In genomic region chr8:71907798-71908257, GRCm38 (mm10) we compare ENCODE assay signal across 8 mouse cellular contexts. TPM values are rescaled to one million over a fixed set of nuclear protein-coding genes. Genes with fewer than 3 reads are reported as not detected.
DNase-seq lines count a peak whose midpoint lies in the region; ATAC-seq and TF ChIP-seq lines count a peak whose summit lies in the region.

No protein-coding gene starts in this region.

- H3K27ac ChIP-seq in kidney, embryonic 15.5 days, result peak overlapping the region; percentile 98
- H3K27ac ChIP-seq in MEL (ENCODE audit: control insufficient read depth, low read depth, low read length), result peak overlapping the region; percentile 99
- H3K27ac ChIP-seq in forebrain, postnatal 0 days (ENCODE audit: low read depth, low read length), result peak overlapping the region; percentile 98

- no peak for TF ChIP-seq RAD21 in MEL (IDR thresholded peaks at IDR 0.05; ENCODE audit: low read depth, low read length)

- peak overlapping the region; percentile 73 for H3K4me3 ChIP-seq in kidney, embryonic 15.5 days (replicated peaks)
- H3K4me3 ChIP-seq in MEL (ENCODE audit: control insufficient read depth in 1 of 2, insufficient read depth in 1 of 2, low read depth in 2 of 2, low read length in 2 of 2), result peak overlapping the region; percentile 71 to 85
- peak overlapping the region; percentile 72 for H3K4me3 ChIP-seq in forebrain, postnatal 0 days (ENCODE audit: low read depth, low read length)

- H3K36me3 ChIP-seq in kidney, embryonic 15.5 days, result no peaks in the 10 kb centered on the region
- peaks cover 0 to 26% of the 10 kb centered on the region in 2 experiments; a peak in 3 of 4 replicates for H3K36me3 ChIP-seq in MEL (ENCODE audit: control insufficient read depth in 1 of 2, insufficient read depth in 2 of 2, low read length in 2 of 2)
- no peaks in the 10 kb centered on the region for H3K36me3 ChIP-seq in forebrain, postnatal 0 days (ENCODE audit: insufficient read depth)

- no peaks in the 10 kb centered on the region for H3K4me1 ChIP-seq in kidney, embryonic 15.5 days
- peaks cover 6 to 13% of the 10 kb centered on the region in 2 experiments for H3K4me1 ChIP-seq in MEL (ENCODE audit: control insufficient read depth in 1 of 2, insufficient read depth in 2 of 2, low read length in 2 of 2)
- H3K4me1 ChIP-seq in forebrain, postnatal 0 days (ENCODE audit: insufficient read depth), result no peaks in the 10 kb centered on the region

- ATAC-seq in kidney, embryonic 15.5 days (replicated peaks; ENCODE audit: low FRiP score), result no peak
- no peak for ATAC-seq in forebrain, postnatal 0 days
- ATAC-seq in megakaryocyte-erythroid progenitor cell, adult 5-6 weeks (replicated peaks; ENCODE audit: low FRiP score, low TSS enrichment, poor library complexity, severe bottlenecking), result peak; percentile 5; the same call in 1 of the 2 replicates
- no peak for ATAC-seq in inflammation-experienced regulatory T-cells, adult 6 months

- H3K79me2 ChIP-seq in MEL (ENCODE audit: control insufficient read depth, insufficient read depth, low read length, poor library complexity), result peaks cover 29% of the 10 kb centered on the region

- 92% methylated on average over 5 of the region's 5 CpGs for WGBS in kidney, embryonic 15.5 days
- 93% methylated on average over 5 of the region's 5 CpGs for WGBS in forebrain, postnatal 0 days

- peak; percentile 91 to 96 for TF ChIP-seq EP300 in MEL (IDR thresholded peaks at IDR 0.05; ENCODE audit: low read depth in 1 of 2, low read length in 2 of 2)

- TF ChIP-seq CTCF in MEL (IDR thresholded peaks at IDR 0.05 in 2 of 3, conservative IDR thresholded peaks at IDR 0.05 in 1 of 3; ENCODE audit: control insufficient read depth in 1 of 3, insufficient read depth in 1 of 3, low read depth in 2 of 3, low read length in 3 of 3, poor library complexity in 1 of 3, severe bottlenecking in 1 of 3), result no peak
- TF ChIP-seq CTCF in forebrain, postnatal 0 days (IDR thresholded peaks at IDR 0.05; ENCODE audit: low read depth), result no peak

- no peak overlapping the region for H3K9ac ChIP-seq in kidney, embryonic 15.5 days
- H3K9ac ChIP-seq in MEL (ENCODE audit: control insufficient read depth, low read depth, low read length, poor library complexity, severe bottlenecking), result peak overlapping the region; percentile 91
- no peak overlapping the region for H3K9ac ChIP-seq in forebrain, postnatal 0 days

- H3K27me3 ChIP-seq in kidney, embryonic 15.5 days, result no peaks in the 10 kb centered on the region
- no peaks in the 10 kb centered on the region for H3K27me3 ChIP-seq in MEL (ENCODE audit: control insufficient read depth in 1 of 2, insufficient read depth in 2 of 2, low read length in 2 of 2)
- H3K27me3 ChIP-seq in forebrain, postnatal 0 days (ENCODE audit: insufficient read depth, low read length), result no peaks in the 10 kb centered on the region

- no peaks in the 10 kb centered on the region for H3K9me3 ChIP-seq in kidney, embryonic 15.5 days (replicated peaks)
- no peaks in the 10 kb centered on the region for H3K9me3 ChIP-seq in MEL (replicated peaks; ENCODE audit: insufficient read depth, low read length)
- H3K9me3 ChIP-seq in forebrain, postnatal 0 days (ENCODE audit: low read length), result no peaks in the 10 kb centered on the region

- no peak for DNase-seq in kidney, adult 11 months
- peak; percentile 92 for DNase-seq in MEL (ENCODE audit: low read depth, low spot score)
- DNase-seq in forebrain, postnatal 0 days, result no peak
- no peak for DNase-seq in layer of hippocampus, postnatal 14 days (ENCODE audit: low spot score in 2 of 2)
- no peak for DNase-seq in urinary bladder, postnatal 36 days (ENCODE audit: low spot score in 2 of 2)

- peak overlapping the region; percentile 63 for H3K4me2 ChIP-seq in kidney, embryonic 15.5 days
- H3K4me2 ChIP-seq in forebrain, postnatal 0 days (ENCODE audit: low read depth), result peak overlapping the region; percentile 60

- TF ChIP-seq POLR2A in MEL (IDR thresholded peaks at IDR 0.05; ENCODE audit: control insufficient read depth in 1 of 2, insufficient read depth in 1 of 2, low read depth in 1 of 2, low read length in 2 of 2, poor library complexity in 1 of 2), result peak in 1 of 2 experiments; percentile 91; a peak in 3 of 4 replicates

TF ChIP-seq in MEL, 35 proteins besides CTCF, POLR2A, EP300 and RAD21 (continues in another document):
- TF ChIP-seq USF2 (IDR thresholded peaks at IDR 0.05; ENCODE audit: borderline replicate concordance in 1 of 2, insufficient read depth in 1 of 2, low read depth in 1 of 2, low read length in 2 of 2) (no peak), RCOR1 (IDR thresholded peaks at IDR 0.05; ENCODE audit: low read depth, low read length) (no peak), ETS1 (IDR thresholded peaks at IDR 0.05; ENCODE audit: low read depth, low read length) (peak; percentile 92), TCF12 (IDR thresholded peaks at IDR 0.05; ENCODE audit: low read depth, low read length) (peak; percentile 93), BHLHE40 (IDR thresholded peaks at IDR 0.05; ENCODE audit: borderline replicate concordance, low read depth, low read length) (no peak), ZMIZ1 (IDR thresholded peaks at IDR 0.05; ENCODE audit: low read depth, low read length) (peak; percentile 68; the same call in 1 of the 2 replicates), POLR2AphosphoS2 (IDR thresholded peaks at IDR 0.05; ENCODE audit: low read length) (no peak), TBP (IDR thresholded peaks at IDR 0.05; ENCODE audit: low read depth, low read length) (peak; percentile 96), SIN3A (IDR thresholded peaks at IDR 0.05; ENCODE audit: low read length) (no peak; the same call in none of the 2 replicates), MYC (IDR thresholded peaks at IDR 0.05; ENCODE audit: low read depth, low read length) (no peak; the same call in 1 of the 2 replicates), ZC3H11A (IDR thresholded peaks at IDR 0.05; ENCODE audit: low read depth, low read length) (no peak), GATA1 (IDR thresholded peaks at IDR 0.05; ENCODE audit: low read depth, low read length) (peak; percentile 92), POLR2AphosphoS5 (IDR thresholded peaks at IDR 0.05; ENCODE audit: borderline replicate concordance, low read depth, low read length) (peak; percentile 44; the same call in 1 of the 2 replicates)

RNA-seq across cellular contexts. Expression of gene Zfp882, which starts 0.6 kb away (rescaled TPM):
- 6.8 and 7.3 TPM in 2 replicates for polyA plus RNA-seq in kidney, embryonic 15.5 days (2015; fragmentation: Nextera tagmentation; extraction: Ambion mirVana)
- 12.4 and 13.4 TPM in 2 replicates for total RNA-seq in MEL (2012; rRNA removed)
- 10 to 100 TPM in 1 of 2 experiments, not detected in 1; 16.1 TPM for polyA plus RNA-seq in MEL (2012; ENCODE audit: insufficient read depth in 1 of 2, insufficient read length in 2 of 2, low read depth in 1 of 2, low replicate concordance in 2 of 2, missing spikeins in 1 of 2)
- total RNA-seq in forebrain, postnatal 0 days (2014; rRNA removed), result 18.5 and 21.1 TPM in 2 replicates
- polyA plus RNA-seq in forebrain, postnatal 0 days (2015; fragmentation: Nextera tagmentation; extraction: Ambion mirVana), result 4.4 and 7.8 TPM in 2 replicates
- total RNA-seq in megakaryocyte-erythroid progenitor cell, adult 5-6 weeks (2014; fragmentation: Nextera tagmentation), result 4.0 and 6.3 TPM in 2 replicates
- total RNA-seq in megakaryocyte-erythroid progenitor cell, adult 5-6 weeks (2017), result 3.3 and 7.9 TPM in 2 replicates
- total RNA-seq in layer of hippocampus, postnatal 14 days (2021), result 10 to 100 TPM; 10.9 to 12.8 TPM
- 10 to 100 TPM in 1 of 3 experiments, 1 to 10 TPM in 2; 5.3 to 10.2 (median 6.1) TPM for polyA plus RNA-seq in inflammation-experienced regulatory T-cells, adult 6 months (2017; shearing (Covaris generic))

RNA-seq across cellular contexts. Expression of gene Zfp617, which starts 0.6 kb away (rescaled TPM):
- 24.8 and 26.1 TPM in 2 replicates for polyA plus RNA-seq in kidney, embryonic 15.5 days (2015; fragmentation: Nextera tagmentation; extraction: Ambion mirVana)
- 12.6 and 14.6 TPM in 2 replicates for total RNA-seq in MEL (2012; rRNA removed)
- 10 to 100 TPM in 1 of 2 experiments, not detected in 1; 11.0 TPM for polyA plus RNA-seq in MEL (2012; ENCODE audit: insufficient read depth in 1 of 2, insufficient read length in 2 of 2, low read depth in 1 of 2, low replicate concordance in 2 of 2, missing spikeins in 1 of 2)
- total RNA-seq in forebrain, postnatal 0 days (2014; rRNA removed), result 33.3 and 34.4 TPM in 2 replicates
- 11.5 and 19.5 TPM in 2 replicates for polyA plus RNA-seq in forebrain, postnatal 0 days (2015; fragmentation: Nextera tagmentation; extraction: Ambion mirVana)
- 19.8 and 21.9 TPM in 2 replicates for total RNA-seq in megakaryocyte-erythroid progenitor cell, adult 5-6 weeks (2014; fragmentation: Nextera tagmentation)
- 14.2 and 14.7 TPM in 2 replicates for total RNA-seq in megakaryocyte-erythroid progenitor cell, adult 5-6 weeks (2017)
- total RNA-seq in layer of hippocampus, postnatal 14 days (2021), result 10 to 100 TPM; 25.2 to 31.4 TPM
- polyA plus RNA-seq in inflammation-experienced regulatory T-cells, adult 6 months (2017; shearing (Covaris generic)), result 10 to 100 TPM; 22.2 to 23.1 (median 22.8) TPM

RNA-seq across cellular contexts. Expression of gene Zfp709, which starts 26.0 kb away (rescaled TPM):
- polyA plus RNA-seq in kidney, embryonic 15.5 days (2015; fragmentation: Nextera tagmentation; extraction: Ambion mirVana), result 6.4 and 6.6 TPM in 2 replicates
- total RNA-seq in MEL (2012; rRNA removed), result 5.0 and 7.2 TPM in 2 replicates
- 1 to 10 TPM in 1 of 2 experiments, not detected in 1; 3.0 TPM for polyA plus RNA-seq in MEL (2012; ENCODE audit: insufficient read depth in 1 of 2, insufficient read length in 2 of 2, low read depth in 1 of 2, low replicate concordance in 2 of 2, missing spikeins in 1 of 2)
- total RNA-seq in forebrain, postnatal 0 days (2014; rRNA removed), result 11.2 and 11.9 TPM in 2 replicates
- 5.1 and 5.2 TPM in 2 replicates for polyA plus RNA-seq in forebrain, postnatal 0 days (2015; fragmentation: Nextera tagmentation; extraction: Ambion mirVana)
- total RNA-seq in megakaryocyte-erythroid progenitor cell, adult 5-6 weeks (2014; fragmentation: Nextera tagmentation), result 4.0 and 5.3 TPM in 2 replicates
- total RNA-seq in megakaryocyte-erythroid progenitor cell, adult 5-6 weeks (2017), result 3.5 and 11.3 TPM in 2 replicates
- 10 to 100 TPM in 1 of 2 experiments, 1 to 10 TPM in 1; 9.3 to 10.4 TPM for total RNA-seq in layer of hippocampus, postnatal 14 days (2021)
- polyA plus RNA-seq in inflammation-experienced regulatory T-cells, adult 6 months (2017; shearing (Covaris generic)), result 1 to 10 TPM; 4.1 to 5.5 (median 4.9) TPM

RNA-seq across cellular contexts. Expression of gene Zfp961, which starts 43.0 kb away (rescaled TPM):
- polyA plus RNA-seq in kidney, embryonic 15.5 days (2015; fragmentation: Nextera tagmentation; extraction: Ambion mirVana), result 26.4 and 26.5 TPM in 2 replicates
- 28.2 and 30.6 TPM in 2 replicates for total RNA-seq in MEL (2012; rRNA removed)
- 10 to 100 TPM in 1 of 2 experiments, not detected in 1; 26.1 TPM for polyA plus RNA-seq in MEL (2012; ENCODE audit: insufficient read depth in 1 of 2, insufficient read length in 2 of 2, low read depth in 1 of 2, low replicate concordance in 2 of 2, missing spikeins in 1 of 2)
- 28.8 and 29.4 TPM in 2 replicates for total RNA-seq in forebrain, postnatal 0 days (2014; rRNA removed)
- polyA plus RNA-seq in forebrain, postnatal 0 days (2015; fragmentation: Nextera tagmentation; extraction: Ambion mirVana), result 11.1 and 14.5 TPM in 2 replicates
- 36.1 and 51.7 TPM in 2 replicates for total RNA-seq in megakaryocyte-erythroid progenitor cell, adult 5-6 weeks (2014; fragmentation: Nextera tagmentation)
- 31.0 and 33.9 TPM in 2 replicates for total RNA-seq in megakaryocyte-erythroid progenitor cell, adult 5-6 weeks (2017)
- 10 to 100 TPM; 17.0 to 17.7 TPM for total RNA-seq in layer of hippocampus, postnatal 14 days (2021)
- polyA plus RNA-seq in inflammation-experienced regulatory T-cells, adult 6 months (2017; shearing (Covaris generic)), result 10 to 100 TPM; 24.4 to 30.1 (median 26.0) TPM
